Mouse (Mus musculus) liver, embryonic 14.5 days (tissue): ENCODE measurements around the gene Sf3b3. TPM values are rescaled to one million over a fixed set of nuclear protein-coding genes. Genes with fewer than 3 reads are reported as not detected.

Experiments
- ATAC-seq: fragments of 200-750 bp; cut with Nextera tagmentation; 2 replicates; pipeline ENCODE4 v1.8.0; 2017; ENCODE audit warnings: moderate number of reproducible peaks, mild to moderate bottlenecking, moderate library complexity; ENCODE audit not compliant: insufficient read depth
- DNase-seq, 3 experiments: peaks; one replicate each; pipeline ENCODE4 v3.0.0-alpha.2; 2012 to 2013; ENCODE audit warnings: low read depth in 3 of 3, low spot score in 3 of 3
- H3K27ac ChIP-seq: fragments of 300-500 bp; sonication (generic); 2 replicates; pipeline ENCODE4 v1.5.1; 2014; ENCODE audit warnings: moderate library complexity, mild to moderate bottlenecking, control low read depth, inconsistent platforms
- H3K27me3 ChIP-seq: fragments of 300-500 bp; sonication (generic); 2 replicates; pipeline ENCODE4 v1.6.1; 2014; ENCODE audit warnings: mild to moderate bottlenecking, low read length, moderate library complexity; ENCODE audit not compliant: control insufficient read depth, insufficient read depth
- H3K36me3 ChIP-seq: fragments of 300-500 bp; sonication (generic); replicated peaks from 2 replicates; pipeline ENCODE4 v1.6.1; 2014; ENCODE audit warnings: low read depth; ENCODE audit not compliant: control insufficient read depth, insufficient read depth
- H3K4me1 ChIP-seq, 2 experiments: fragments of 200-500 bp in 1 of 2; fragments of 300-500 bp in 1 of 2; sonication (generic) in 1 of 2; replicated peaks; 2 replicates each; pipeline ENCODE4 v1.6.1; 2012 to 2014; ENCODE audit warnings: antibody characterized with exemption in 1 of 2, inconsistent platforms in 1 of 2, low read length in 1 of 2; ENCODE audit not compliant: control insufficient read depth in 2 of 2, insufficient read depth in 2 of 2
- H3K4me2 ChIP-seq: fragments of 300-500 bp; sonication (generic); 2 replicates; pipeline ENCODE4 v1.6.1; 2014; ENCODE audit warnings: low read depth, mild to moderate bottlenecking, control low read depth, moderate library complexity
- H3K4me3 ChIP-seq, 2 experiments: fragments of 200-500 bp in 1 of 2; fragments of 300-500 bp in 1 of 2; sonication (generic) in 1 of 2; 2 replicates each; pipeline ENCODE4 v1.5.1; 2012 to 2014; ENCODE audit warnings: low read depth in 2 of 2, low read length in 2 of 2, mild to moderate bottlenecking in 2 of 2, control low read depth in 1 of 2, inconsistent platforms in 1 of 2, moderate library complexity in 1 of 2; ENCODE audit not compliant: insufficient read depth in 1 of 2
- H3K9ac ChIP-seq: fragments of 300-500 bp; sonication (generic); replicated peaks from 2 replicates; pipeline ENCODE4 v1.6.1; 2014; ENCODE audit warnings: mild to moderate bottlenecking, control low read depth, moderate library complexity
- H3K9me3 ChIP-seq: fragments of 300-500 bp; sonication (generic); 2 replicates; pipeline ENCODE4 v1.6.1; 2016; ENCODE audit warnings: low read length, mixed read lengths; ENCODE audit not compliant: control insufficient read depth
- CTCF ChIP-seq: IDR thresholded peaks from 2 replicates; pipeline ENCODE4 v1.5.1; 2016; ENCODE audit warnings: antibody characterized with exemption, low read depth, control low read depth
- EP300 ChIP-seq: IDR thresholded peaks from 2 replicates; pipeline ENCODE4 v1.6.1; 2016; ENCODE audit warnings: antibody characterized with exemption, low read depth
- WGBS: fragments of 180-500 bp; shearing (Covaris S2); extraction: QIAGEN DNeasy Blood & Tissue Kit; methylation state at CpG from one replicate; pipeline ENCODE4 v1.1.7; 2014; ENCODE audit not compliant: insufficient replicate concordance; 5-methylcytosine and 5-hydroxymethylcytosine counted together
- polyA plus RNA-seq, 2 experiments: library from polyadenylated mRNA; depleted of rRNA in 1 of 2; stranded (reverse) in 1 of 2; unstranded in 1 of 2; fragments of >200 nt; fragmentation: Nextera tagmentation in 1 of 2; extraction: Ambion mirVana in 1 of 2; gene quantifications; 2 replicates each; pipeline versions ENCODE4 v1.2.1 to v1.2.3; 2012 to 2014

Gene Sf3b3
- polyA plus RNA-seq, 2 experiments = 34.2 to 54.7 TPM

DNA sequence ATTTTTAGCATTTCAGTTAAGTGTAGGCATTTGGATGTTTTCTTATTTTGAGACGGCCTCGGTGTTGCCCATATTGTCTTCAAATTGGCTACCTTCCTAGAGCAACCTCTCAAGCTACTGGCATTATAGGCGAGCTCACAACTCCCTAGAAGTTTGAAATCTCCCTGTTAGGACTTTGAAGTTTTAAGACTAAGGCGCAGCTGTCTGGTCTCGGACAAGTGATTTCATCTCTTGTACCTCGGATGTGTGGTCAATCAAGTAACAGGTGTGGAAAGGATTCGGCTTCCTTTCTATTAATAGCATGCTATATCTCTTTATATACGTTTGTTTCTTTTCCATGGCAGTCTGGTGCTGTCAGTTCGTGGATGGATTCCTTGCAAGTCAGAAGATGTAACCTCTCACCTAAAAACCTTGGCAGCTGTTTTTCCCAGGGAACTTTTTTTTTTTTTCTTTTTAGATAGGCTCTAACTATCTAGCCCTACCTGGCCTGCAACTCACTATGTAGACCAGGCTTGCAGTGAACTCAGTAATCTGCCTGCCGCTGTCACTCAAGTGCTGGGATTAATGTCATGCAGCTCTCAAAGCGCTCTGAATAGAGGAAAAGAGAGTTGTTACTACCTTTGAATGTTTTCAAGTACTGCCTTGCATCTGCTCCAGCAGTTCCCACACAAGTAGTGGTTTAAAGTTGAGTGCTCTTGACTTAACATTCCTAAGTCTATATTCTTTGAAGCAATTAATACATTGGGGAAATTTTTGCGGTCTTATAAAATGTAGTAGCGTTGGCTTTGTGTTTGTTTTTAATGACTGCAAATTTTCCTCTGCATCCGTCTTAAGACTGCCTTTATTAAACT is 1.3 kb upstream of the Sf3b3 start:
- ATAC-seq (no peak), DNase-seq (peak in 1 of 3 experiments; percentile 7)
- no peaks in the 10 kb centered on the region for H3K27me3 ChIP-seq
- H3K4me2 ChIP-seq = peak overlapping the region; percentile 96
- H3K27ac ChIP-seq = peak overlapping the region; percentile 76; the same call in 1 of the 2 replicates
- H3K36me3 ChIP-seq = peaks cover 48% of the 10 kb centered on the region
- H3K9ac ChIP-seq = peak overlapping the region; percentile 97
- TF ChIP-seq CTCF (no peak), EP300 (no peak)
- peak overlapping the region; percentile 82 to 100 for H3K4me3 ChIP-seq
- H3K4me1 ChIP-seq = peaks cover 16 to 20% of the 10 kb centered on the region in 2 experiments
- 42% methylated on average over 14 of the region's 14 CpGs for WGBS
- H3K9me3 ChIP-seq = no peaks in the 10 kb centered on the region

DNA sequence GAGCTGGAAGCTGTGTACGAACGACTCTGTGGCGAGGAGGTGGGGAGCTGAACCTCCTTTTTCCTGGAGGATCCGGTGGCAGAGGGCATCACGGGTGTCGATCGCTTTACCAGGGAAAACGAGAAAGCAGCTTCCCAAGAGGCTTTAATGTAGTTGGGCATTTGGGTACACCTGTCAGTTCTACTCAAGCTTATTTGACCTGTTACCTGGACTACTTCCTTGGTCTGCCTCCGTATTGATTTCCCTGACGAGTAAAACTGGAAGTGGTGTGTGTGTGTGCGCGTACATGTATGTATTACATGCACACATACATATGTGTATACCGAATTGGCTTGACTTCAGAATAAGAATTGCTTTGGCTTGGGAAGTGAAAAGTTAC is 573 bp upstream of the Sf3b3 start:
- Histone ChIP-seq H3K4me2 (peak overlapping the region; percentile 96), H3K9ac (peak overlapping the region; percentile 97), H3K4me3 (peak overlapping the region; percentile 82 to 100), H3K9me3 (no peaks in the 10 kb centered on the region), H3K27ac (peak overlapping the region; percentile 76), H3K36me3 (peaks cover 48% of the 10 kb centered on the region), H3K4me1 (peaks cover 16 to 20% of the 10 kb centered on the region in 2 experiments), H3K27me3 (no peaks in the 10 kb centered on the region)
- under 1% methylated on average over 13 of the region's 13 CpGs for WGBS
- ATAC-seq (peak; percentile 40), DNase-seq (peak in 1 of 3 experiments; percentile 12)
- TF ChIP-seq EP300 (no peak), CTCF (no peak)

DNA sequence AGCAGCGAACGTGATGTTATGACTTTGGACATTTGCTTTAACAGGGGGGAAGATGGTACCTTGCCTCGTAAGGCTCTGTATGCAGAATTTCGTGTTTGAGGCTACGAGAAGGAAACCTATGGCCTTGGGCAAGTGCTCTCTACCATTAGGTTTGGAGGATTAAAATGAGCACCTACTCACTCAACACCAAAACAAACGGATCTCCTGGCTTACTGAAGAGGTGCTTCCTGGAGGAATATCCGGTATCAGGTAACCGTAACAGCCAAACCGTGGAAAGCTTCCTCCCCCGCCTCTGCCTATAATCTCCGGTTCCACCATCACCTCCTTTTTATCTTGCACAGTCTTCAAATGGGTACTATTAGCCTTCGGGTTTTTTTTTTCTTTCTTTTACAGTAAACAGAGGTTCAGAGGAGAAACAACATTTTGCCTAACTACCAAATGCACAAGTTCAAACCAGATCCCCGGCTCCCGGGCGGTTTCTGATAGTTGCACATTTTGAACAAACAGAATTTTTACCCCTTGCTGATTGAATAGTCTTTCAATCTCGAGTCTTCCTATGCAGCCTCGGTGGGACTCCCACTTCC is 674 bp downstream of the Sf3b3 start:
- H3K27ac ChIP-seq = peak overlapping the region; percentile 65
- no peak for TF ChIP-seq EP300
- TF ChIP-seq CTCF = no peak
- no peak for ATAC-seq
- H3K9ac ChIP-seq = peak overlapping the region; percentile 84
- H3K9me3 ChIP-seq = no peaks in the 10 kb centered on the region
- peaks cover 16 to 20% of the 10 kb centered on the region in 2 experiments for H3K4me1 ChIP-seq
- H3K4me3 ChIP-seq = peak overlapping the region; percentile 82 to 100
- peaks cover 46% of the 10 kb centered on the region for H3K36me3 ChIP-seq
- peak in 1 of 3 experiments; percentile 11 for DNase-seq
- 3% methylated on average over 17 of the region's 17 CpGs for WGBS
- peak overlapping the region; percentile 96 for H3K4me2 ChIP-seq
- H3K27me3 ChIP-seq = no peaks in the 10 kb centered on the region

DNA sequence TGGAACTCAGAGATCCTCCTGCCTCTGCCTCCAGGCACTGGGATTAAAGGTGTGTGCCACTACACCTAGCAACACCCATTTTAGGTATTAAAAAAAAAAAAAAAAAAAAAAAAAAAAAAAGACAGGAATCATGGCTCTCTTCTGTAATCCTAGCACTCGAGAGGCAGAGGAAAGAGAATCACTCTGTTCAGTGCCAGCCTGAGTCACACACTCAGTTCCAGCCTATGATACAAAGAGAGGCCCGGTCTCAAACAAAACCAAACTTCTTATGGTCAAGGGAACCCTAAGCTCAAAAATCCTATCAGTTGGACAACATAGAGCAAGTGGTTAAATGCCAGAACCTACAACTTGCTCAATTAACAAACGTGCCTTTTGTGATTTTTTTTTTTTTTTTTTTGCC is 1.6 kb downstream of the Sf3b3 start:
- Histone ChIP-seq H3K27me3 (no peaks in the 10 kb centered on the region), H3K27ac (no peak overlapping the region), H3K4me1 (peaks cover 16 to 20% of the 10 kb centered on the region in 2 experiments), H3K4me2 (peak overlapping the region; percentile 96), H3K36me3 (peaks cover 46% of the 10 kb centered on the region), H3K9ac (peak overlapping the region; percentile 84; the same call in 1 of the 2 replicates), H3K9me3 (no peaks in the 10 kb centered on the region), H3K4me3 (peak overlapping the region; percentile 29 to 82; a peak in 3 of 4 replicates)
- no peak for DNase-seq
- WGBS = 48% methylated on average over 3 of the region's 3 CpGs
- ATAC-seq = no peak
- no peak for TF ChIP-seq EP300
- no peak for TF ChIP-seq CTCF

DNA sequence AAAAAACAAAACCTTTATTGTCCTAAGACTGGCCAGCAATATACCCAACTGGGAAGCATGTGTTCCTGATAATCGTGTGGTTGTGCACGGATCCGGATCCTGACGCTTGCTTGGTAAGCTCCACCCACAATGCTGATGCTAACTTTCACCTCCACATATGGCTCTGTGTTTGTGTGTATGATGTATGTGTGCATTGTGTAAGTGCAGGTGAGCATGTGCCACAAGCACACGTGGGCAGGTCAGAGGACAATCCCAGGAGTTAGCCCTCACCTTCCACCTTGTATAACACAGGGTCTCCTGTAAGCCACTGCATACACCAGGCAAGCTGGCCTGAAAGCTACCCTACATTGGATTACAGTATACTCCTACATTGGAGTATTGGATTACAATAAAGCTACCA is 3.4 kb downstream of the Sf3b3 start:
- Histone ChIP-seq H3K4me2 (no peak overlapping the region), H3K9me3 (no peaks in the 10 kb centered on the region), H3K27me3 (no peaks in the 10 kb centered on the region), H3K4me3 (no peak overlapping the region), H3K9ac (no peak overlapping the region), H3K4me1 (peaks cover 12 to 20% of the 10 kb centered on the region in 2 experiments), H3K27ac (no peak overlapping the region), H3K36me3 (peaks cover 60% of the 10 kb centered on the region)
- no peak for TF ChIP-seq CTCF
- TF ChIP-seq EP300 = no peak
- ATAC-seq (no peak), DNase-seq (no peak)
- WGBS = 78% methylated on average over 5 of the region's 5 CpGs
